In genomic region chr10:82744296-82744695, GRCm38 (mm10) we compare ENCODE assay signal across 23 mouse cellular contexts.
"Had no signal": no experiment of that assay in that cellular context is flagged by ENCODE, and none has a peak within 500 bp of the region (broad histone marks: within the 10 kb centered on the region; RNA-seq: fewer than 3 reads in every experiment).

No protein-coding gene starts in this region.

- H3K4me3 ChIP-seq: limb, embryonic 10.5 days; limb, embryonic 13.5 days; liver, embryonic 12.5 days; liver, embryonic 15.5 days; lung, embryonic 15.5 days; megakaryocyte, embryonic 14.5 days; neural tube, embryonic 12.5 days; neural tube, embryonic 15.5 days had no signal

- DNase-seq: kidney, adult 2 months; kidney, postnatal 25 days; liver; lung, adult 18-20 months; lung, postnatal 10 days; lung, postnatal 36 days; midbrain, embryonic 14.5 days; right cerebral cortex, adult 18-20 months; right cerebral cortex, postnatal 14 days; right cerebral cortex, postnatal 4 days; thymus, adult 2 months; thymus, postnatal 14 days; thymus, postnatal 4 days had no signal

- ATAC-seq: liver, embryonic 12.5 days had no signal

- H3K27ac ChIP-seq: kidney, postnatal 0 days; limb, embryonic 10.5 days; limb, embryonic 13.5 days; liver, embryonic 12.5 days; liver, embryonic 15.5 days; lung, embryonic 15.5 days; neural tube, embryonic 12.5 days; neural tube, embryonic 15.5 days; stomach, postnatal 0 days had no signal
